11 mouse cellular contexts compared by ENCODE assay signal in the genomic region with DNA sequence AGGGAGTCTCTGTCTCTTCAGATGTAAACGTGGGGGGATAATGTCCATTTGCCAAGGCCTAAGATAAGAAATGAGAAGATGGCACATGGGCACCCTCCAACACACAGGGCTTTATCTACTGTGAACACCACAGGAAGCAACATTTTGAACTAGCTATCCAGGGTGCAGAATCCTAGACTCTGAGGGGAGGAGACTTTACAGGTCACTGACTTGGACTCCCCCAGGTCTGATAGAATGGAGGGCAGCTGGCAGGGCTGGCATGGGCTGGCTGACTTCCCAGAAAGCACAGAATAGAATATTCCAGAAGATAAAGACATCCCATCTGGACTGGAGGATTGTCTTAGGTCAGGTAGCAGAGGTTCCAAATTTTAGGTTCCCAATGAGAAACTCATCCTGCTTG.
A peak's percentile ranks its signal among the peaks of the same experiment; 100 is the strongest.
DNase-seq lines count a peak whose midpoint lies in the region; ATAC-seq lines count a peak whose summit lies in the region.
"Had no signal": no experiment of that assay in that cellular context is flagged by ENCODE, and none has a peak within 500 bp of the region (broad histone marks: within the 10 kb centered on the region; RNA-seq: fewer than 3 reads in every experiment).

No protein-coding gene starts in this region.

- H3K27me3 ChIP-seq in heart, embryonic 15.5 days = no peaks in the 10 kb centered on the region
- H3K27me3 ChIP-seq in heart, embryonic 11.5 days (ENCODE audit: control insufficient read depth, insufficient read depth, low read length) = no peaks in the 10 kb centered on the region
- H3K27me3 ChIP-seq in midbrain, embryonic 11.5 days (ENCODE audit: control insufficient read depth, insufficient read depth, low read length) = no peaks in the 10 kb centered on the region
- no peaks in the 10 kb centered on the region for H3K27me3 ChIP-seq in midbrain, embryonic 15.5 days (replicated peaks)
- no peaks in the 10 kb centered on the region for H3K27me3 ChIP-seq in kidney, embryonic 16.5 days (ENCODE audit: insufficient read depth, low read length)

- H3K9me3 ChIP-seq in heart, embryonic 15.5 days (replicated peaks) = peaks cover 8% of the 10 kb centered on the region
- peaks cover 7% of the 10 kb centered on the region; the same call in 1 of the 2 replicates for H3K9me3 ChIP-seq in heart, embryonic 11.5 days (replicated peaks; ENCODE audit: control insufficient read depth, low read length)
- peaks cover 6% of the 10 kb centered on the region; the same call in 1 of the 2 replicates for H3K9me3 ChIP-seq in midbrain, embryonic 11.5 days (ENCODE audit: control insufficient read depth, low read length)
- H3K9me3 ChIP-seq in midbrain, embryonic 15.5 days = peaks cover 2% of the 10 kb centered on the region
- peaks cover 10% of the 10 kb centered on the region for H3K9me3 ChIP-seq in kidney, embryonic 16.5 days (ENCODE audit: low read length)

- H3K9ac ChIP-seq in heart, embryonic 15.5 days = no peak overlapping the region
- no peak overlapping the region for H3K9ac ChIP-seq in heart, embryonic 11.5 days (ENCODE audit: low read depth, low read length)
- no peak overlapping the region for H3K9ac ChIP-seq in midbrain, embryonic 11.5 days (ENCODE audit: low read length)
- no peak overlapping the region for H3K9ac ChIP-seq in midbrain, embryonic 15.5 days
- H3K9ac ChIP-seq in kidney, embryonic 16.5 days (replicated peaks; ENCODE audit: low read length) = no peak overlapping the region

- H3K4me2 ChIP-seq in heart, embryonic 15.5 days = no peak overlapping the region
- no peak overlapping the region for H3K4me2 ChIP-seq in heart, embryonic 11.5 days
- no peak overlapping the region for H3K4me2 ChIP-seq in midbrain, embryonic 11.5 days
- no peak overlapping the region for H3K4me2 ChIP-seq in midbrain, embryonic 15.5 days
- no peak overlapping the region for H3K4me2 ChIP-seq in kidney, embryonic 16.5 days (replicated peaks; ENCODE audit: low read depth, low read length)

- 35% methylated on average over 1 of the region's 1 CpGs for WGBS in heart, embryonic 15.5 days
- WGBS in heart, embryonic 11.5 days (ENCODE audit: insufficient replicate concordance) = 34% methylated on average over 1 of the region's 1 CpGs
- 84% methylated on average over 1 of the region's 1 CpGs for WGBS in midbrain, embryonic 11.5 days
- 73% methylated on average over 1 of the region's 1 CpGs for WGBS in midbrain, embryonic 15.5 days
- 62% methylated on average over 1 of the region's 1 CpGs for WGBS in kidney, embryonic 16.5 days

- no peak overlapping the region for H3K4me3 ChIP-seq in heart, embryonic 15.5 days
- H3K4me3 ChIP-seq in heart, embryonic 11.5 days (ENCODE audit: low read depth, low read length) = no peak overlapping the region
- no peak overlapping the region for H3K4me3 ChIP-seq in midbrain, embryonic 11.5 days (ENCODE audit: low read depth, low read length)
- H3K4me3 ChIP-seq in midbrain, embryonic 15.5 days = no peak overlapping the region
- no peak overlapping the region for H3K4me3 ChIP-seq in kidney, embryonic 16.5 days (ENCODE audit: low read length)
- H3K4me3 ChIP-seq: midbrain, embryonic 10.5 days had no signal

- H3K36me3 ChIP-seq in heart, embryonic 15.5 days = no peaks in the 10 kb centered on the region
- 0 out of 2 replicates have a peak, but pooled peaks cover 1% of the 10 kb centered on the region for H3K36me3 ChIP-seq in heart, embryonic 11.5 days (ENCODE audit: control insufficient read depth, insufficient read depth, low read length)
- no peaks in the 10 kb centered on the region for H3K36me3 ChIP-seq in midbrain, embryonic 11.5 days (ENCODE audit: control insufficient read depth, insufficient read depth, low read length)
- H3K36me3 ChIP-seq in midbrain, embryonic 15.5 days (replicated peaks) = no peaks in the 10 kb centered on the region
- H3K36me3 ChIP-seq in kidney, embryonic 16.5 days (ENCODE audit: insufficient read depth, low read length) = no peaks in the 10 kb centered on the region
- H3K36me3 ChIP-seq: midbrain, embryonic 10.5 days had no signal

- no peak for ATAC-seq in heart, embryonic 15.5 days (replicated peaks; ENCODE audit: insufficient number of reproducible peaks, insufficient read depth, low FRiP score, low read depth)
- no peak for ATAC-seq in heart, embryonic 11.5 days (replicated peaks; ENCODE audit: insufficient number of reproducible peaks, low FRiP score, low TSS enrichment)
- ATAC-seq in midbrain, embryonic 11.5 days (ENCODE audit: low FRiP score) = no peak
- ATAC-seq in midbrain, embryonic 15.5 days (replicated peaks) = no peak
- peak; percentile 64; the same call in 1 of the 2 replicates for ATAC-seq in kidney, embryonic 16.5 days (ENCODE audit: low FRiP score, low TSS enrichment)
- ATAC-seq: lung, postnatal 0 days had no signal

- H3K4me1 ChIP-seq in heart, embryonic 15.5 days (replicated peaks) = peaks cover 24% of the 10 kb centered on the region
- no peaks in the 10 kb centered on the region; the same call in 1 of the 2 replicates for H3K4me1 ChIP-seq in heart, embryonic 11.5 days (ENCODE audit: control insufficient read depth, insufficient read depth, low read length)
- no peaks in the 10 kb centered on the region; the same call in 1 of the 2 replicates for H3K4me1 ChIP-seq in midbrain, embryonic 11.5 days (ENCODE audit: control insufficient read depth, insufficient read depth, low read length)
- H3K4me1 ChIP-seq in midbrain, embryonic 15.5 days = 0 out of 2 replicates have a peak, but pooled peaks cover 2% of the 10 kb centered on the region
- peaks cover 25% of the 10 kb centered on the region for H3K4me1 ChIP-seq in kidney, embryonic 16.5 days (ENCODE audit: insufficient read depth, low read length)

- peak; percentile 33 for DNase-seq in midbrain, embryonic 11.5 days (ENCODE audit: low spot score, missing footprints)
- DNase-seq in testis, postnatal 10 days (ENCODE audit: low spot score) = peak; percentile 67
- DNase-seq in spleen, postnatal 4 days (ENCODE audit: low spot score in 2 of 2) = no peak
- DNase-seq: layer of hippocampus, postnatal 36 days; retina, postnatal 1 day had no signal

- peak overlapping the region; percentile 73 for H3K27ac ChIP-seq in heart, embryonic 15.5 days
- H3K27ac ChIP-seq in heart, embryonic 11.5 days (ENCODE audit: low read depth, low read length) = no peak overlapping the region
- H3K27ac ChIP-seq in midbrain, embryonic 11.5 days (ENCODE audit: low read depth, low read length) = no peak overlapping the region
- H3K27ac ChIP-seq in midbrain, embryonic 15.5 days = no peak overlapping the region
- H3K27ac ChIP-seq in kidney, embryonic 16.5 days (ENCODE audit: low read length) = peak overlapping the region; percentile 82

Comparison
In these comparisons a context has a peak if more than half of its experiments do, and no peak if none do; other contexts are left out.
1. H3K27ac ChIP-seq: peak in heart, embryonic 15.5 days (single experiment) and kidney, embryonic 16.5 days (single experiment); none in heart, embryonic 11.5 days (single experiment), midbrain, embryonic 11.5 days (single experiment) and midbrain, embryonic 15.5 days (single experiment).
2. DNase-seq: peak in midbrain, embryonic 11.5 days (single experiment) and testis, postnatal 10 days (single experiment); none in spleen, postnatal 4 days (0 of 2).